Comparison of ENCODE assay signal across 8 mouse cellular contexts in genomic region chr6:114928462-114928861, GRCm38 (mm10). TPM values are rescaled to one million over a fixed set of nuclear protein-coding genes. Genes with fewer than 3 reads are reported as not detected.
A peak's percentile ranks its signal among the peaks of the same experiment; 100 is the strongest.
DNase-seq lines count a peak whose midpoint lies in the region; ATAC-seq and TF ChIP-seq lines count a peak whose summit lies in the region.
"Had no signal": no experiment of that assay in that cellular context is flagged by ENCODE, and none has a peak within 500 bp of the region (broad histone marks: within the 10 kb centered on the region; RNA-seq: fewer than 3 reads in every experiment).

No protein-coding gene starts in this region.

- peak; percentile 89 for TF ChIP-seq CTCF in G1E (IDR thresholded peaks at IDR 0.05; ENCODE audit: low read depth, low read length)
- TF ChIP-seq CTCF in embryonic fibroblast, embryonic 13.5 days (IDR thresholded peaks at IDR 0.05; ENCODE audit: borderline replicate concordance, insufficient read depth, low read length) = peak; percentile 88

- DNase-seq in G1E (ENCODE audit: low spot score) = peak; percentile 63
- peak; percentile 70 to 72 for DNase-seq in adrenal gland, postnatal 36 days
- peak; percentile 77 to 81 for DNase-seq in layer of hippocampus, postnatal 10 days (ENCODE audit: low spot score in 2 of 2)
- DNase-seq in right cerebral cortex, postnatal 25 days = peak; percentile 56

- H3K4me3 ChIP-seq in G1E (ENCODE audit: low read depth, low read length) = no peak overlapping the region
- H3K4me3 ChIP-seq in embryonic fibroblast, embryonic 13.5 days (ENCODE audit: insufficient read depth, low read length) = no peak overlapping the region
- no peak overlapping the region for H3K4me3 ChIP-seq in heart, embryonic 14.5 days (ENCODE audit: control insufficient read depth in 1 of 2, insufficient read depth in 1 of 2, low read depth in 1 of 2, low read length in 2 of 2)
- H3K4me3 ChIP-seq: liver, embryonic 15.5 days had no signal

- 3% methylated on average over 4 of the region's 4 CpGs for WGBS in heart, embryonic 14.5 days

- no peaks in the 10 kb centered on the region; the same call in 1 of the 2 replicates for H3K9me3 ChIP-seq in G1E (replicated peaks)
- 0 out of 2 replicates have a peak, but pooled peaks cover 4% of the 10 kb centered on the region for H3K9me3 ChIP-seq in heart, embryonic 14.5 days (ENCODE audit: control insufficient read depth, low read length)
- H3K9me3 ChIP-seq: liver, embryonic 15.5 days had no signal

- H3K9ac ChIP-seq in heart, embryonic 14.5 days (ENCODE audit: low read length) = peak overlapping the region; percentile 12; the same call in 1 of the 2 replicates
- H3K9ac ChIP-seq: liver, embryonic 15.5 days had no signal

- H3K27me3 ChIP-seq in G1E (ENCODE audit: insufficient read depth, low read length) = peaks cover 18% of the 10 kb centered on the region
- H3K27me3 ChIP-seq in heart, embryonic 14.5 days (ENCODE audit: control insufficient read depth, insufficient read depth, low read length) = no peaks in the 10 kb centered on the region
- H3K27me3 ChIP-seq: liver, embryonic 15.5 days had no signal

- H3K4me2 ChIP-seq in heart, embryonic 14.5 days (ENCODE audit: low read length) = no peak overlapping the region
- H3K4me2 ChIP-seq: liver, embryonic 15.5 days had no signal

- H3K27ac ChIP-seq in embryonic fibroblast, embryonic 13.5 days (ENCODE audit: insufficient read depth, low read length) = no peak overlapping the region
- H3K27ac ChIP-seq in heart, embryonic 14.5 days (replicated peaks in 1 of 2; ENCODE audit: control insufficient read depth in 1 of 2, insufficient read depth in 1 of 2, low read depth in 2 of 2, low read length in 2 of 2) = peak overlapping the region; percentile 41 to 61; a peak in 1 of 4 replicates
- H3K27ac ChIP-seq: liver, embryonic 15.5 days had no signal

- TF ChIP-seq POLR2A in embryonic fibroblast, embryonic 13.5 days (IDR thresholded peaks at IDR 0.05; ENCODE audit: low read depth, low read length) = no peak

- H3K4me1 ChIP-seq in G1E (ENCODE audit: insufficient read depth, low read depth, low read length) = peaks cover 8% of the 10 kb centered on the region
- H3K4me1 ChIP-seq in embryonic fibroblast, embryonic 13.5 days (ENCODE audit: control insufficient read depth, insufficient read depth, low read length) = peaks cover 5% of the 10 kb centered on the region; the same call in 1 of the 2 replicates
- peaks cover 10 to 22% of the 10 kb centered on the region in 2 experiments for H3K4me1 ChIP-seq in heart, embryonic 14.5 days (ENCODE audit: control insufficient read depth in 2 of 2, insufficient read depth in 2 of 2, low read length in 2 of 2)

- ATAC-seq in G1E (ENCODE audit: extremely low read depth, insufficient number of reproducible peaks, low FRiP score, poor library complexity, severe bottlenecking) = no peak
- ATAC-seq in heart, embryonic 14.5 days (ENCODE audit: insufficient number of reproducible peaks, insufficient read depth, low FRiP score, low read depth) = no peak
- peak; percentile 73 for ATAC-seq in megakaryocyte, adult 5-6 weeks (ENCODE audit: poor library complexity, severe bottlenecking)

- no peaks in the 10 kb centered on the region for H3K36me3 ChIP-seq in G1E (replicated peaks)
- H3K36me3 ChIP-seq in heart, embryonic 14.5 days (ENCODE audit: control insufficient read depth, insufficient read depth, low read length) = no peaks in the 10 kb centered on the region
- H3K36me3 ChIP-seq: liver, embryonic 15.5 days had no signal

RNA-seq across cellular contexts. Expression of gene Vgll4, which starts 41.3 kb away (rescaled TPM):
- total RNA-seq in G1E (2014; fragmentation: Nextera tagmentation) = 22.9 and 33.3 TPM in 2 replicates
- 34.6 and 35.0 TPM in 2 replicates for total RNA-seq in G1E (2017)
- 39.4 and 40.7 TPM in 2 replicates for polyA plus RNA-seq in G1E (2012)
- 10 to 100 TPM; 54.7 to 57.4 TPM for total RNA-seq in adrenal gland, postnatal 36 days (2021)
- polyA plus RNA-seq in embryonic fibroblast, embryonic 13.5 days (2011; ENCODE audit: insufficient read length, low read depth, missing spikeins) = 31.1 and 36.4 TPM in 2 replicates
- 49.7 and 52.7 TPM in 2 replicates for polyA plus RNA-seq in heart, embryonic 14.5 days (2014; fragmentation: Nextera tagmentation; extraction: Ambion mirVana)
- 10 to 100 TPM; 41.3 to 43.7 TPM for total RNA-seq in layer of hippocampus, postnatal 10 days (2021)
- total RNA-seq in megakaryocyte, adult 5-6 weeks (2015) = 9.4 and 9.7 TPM in 2 replicates
- 26.4 and 29.7 TPM in 2 replicates for total RNA-seq in megakaryocyte, adult 5-6 weeks (2017)
